Mouse (Mus musculus) liver, embryonic 15.5 days (tissue): ENCODE measurements around the gene Spon2. TPM values are rescaled to one million over a fixed set of nuclear protein-coding genes. Genes with fewer than 3 reads are reported as not detected.

ENCODE experiments used
- ATAC-seq: fragments of 200-750 bp; cut with Nextera tagmentation; 2 replicates; pipeline ENCODE4 v1.8.0; 2017; ENCODE audit warnings: moderate number of reproducible peaks, mild to moderate bottlenecking, moderate library complexity; ENCODE audit not compliant: insufficient read depth
- H3K27ac ChIP-seq: fragments of 300-500 bp; sonication (generic); replicated peaks from 2 replicates; pipeline ENCODE4 v1.5.1; 2015; ENCODE audit warnings: mild to moderate bottlenecking, inconsistent platforms
- H3K27me3 ChIP-seq: fragments of 300-500 bp; sonication (generic); 2 replicates; pipeline ENCODE4 v1.6.1; 2015; ENCODE audit warnings: mild to moderate bottlenecking, inconsistent platforms
- H3K36me3 ChIP-seq: fragments of 300-500 bp; sonication (generic); replicated peaks from 2 replicates; pipeline ENCODE4 v1.6.1; 2015; ENCODE audit warnings: moderate library complexity, mild to moderate bottlenecking, inconsistent platforms
- H3K4me1 ChIP-seq: fragments of 300-500 bp; sonication (generic); replicated peaks from 2 replicates; pipeline ENCODE4 v1.6.1; 2015; ENCODE audit warnings: inconsistent platforms
- H3K4me2 ChIP-seq: fragments of 300-500 bp; sonication (generic); 2 replicates; pipeline ENCODE4 v1.6.1; 2015; ENCODE audit warnings: moderate library complexity, mild to moderate bottlenecking, inconsistent platforms
- H3K4me3 ChIP-seq: fragments of 300-500 bp; sonication (generic); replicated peaks from 2 replicates; pipeline ENCODE4 v1.5.1; 2015; ENCODE audit warnings: mild to moderate bottlenecking, inconsistent platforms
- H3K9ac ChIP-seq: fragments of 300-500 bp; sonication (generic); 2 replicates; pipeline ENCODE4 v1.6.1; 2015; ENCODE audit warnings: moderate library complexity, mild to moderate bottlenecking, inconsistent platforms
- H3K9me3 ChIP-seq: fragments of 300-500 bp; sonication (generic); replicated peaks from 2 replicates; pipeline ENCODE4 v1.6.1; 2016; ENCODE audit warnings: inconsistent platforms
- WGBS: fragments of 180-500 bp; shearing (Covaris S2); methylation state at CpG from one replicate; pipeline ENCODE4 v1.1.7; 2015; ENCODE audit warnings: mixed read lengths; ENCODE audit not compliant: insufficient replicate concordance; 5-methylcytosine and 5-hydroxymethylcytosine counted together
- polyA plus RNA-seq: library from polyadenylated mRNA; unstranded; fragments of >200 nt; fragmentation: Nextera tagmentation; extraction: Ambion mirVana; gene quantifications from 2 replicates; pipeline ENCODE4 v1.2.1, GENCODE M21; 2015

Spon2 gene
- polyA plus RNA-seq, result 19.5 and 22.9 TPM in 2 replicates

GRCm38 (mm10) chr5:33218081-33218480, at the start of gene Spon2:
Gene Spon2, minus strand, starts transcription at chr5:33218455.
- Histone ChIP-seq H3K4me1 (peaks cover 59% of the 10 kb centered on the region), H3K9ac (peak within 1 kb of the TSS; percentile 33; the same call in 1 of the 2 replicates), H3K27ac (peak within 1 kb of the TSS; percentile 81), H3K36me3 (0 out of 2 replicates have a peak, but pooled peaks cover 3% of the 10 kb centered on the region), H3K9me3 (no peaks in the 10 kb centered on the region), H3K4me3 (peak within 1 kb of the TSS; percentile 35), H3K4me2 (peak within 1 kb of the TSS; percentile 66), H3K27me3 (no peaks in the 10 kb centered on the region)
- WGBS, result 5% methylated on average over 5 of the region's 5 CpGs
- ATAC-seq, result peak; percentile 88

- peaks cover 100% of the 10 kb centered on the region for H3K36me3 ChIP-seq
- no peaks in the 10 kb centered on the region for H3K27me3 ChIP-seq
- no peak for ATAC-seq
- H3K4me3 ChIP-seq, result no peak overlapping the region
- WGBS, result 82% methylated on average over 5 of the region's 5 CpGs
- no peak overlapping the region for H3K4me2 ChIP-seq
- H3K9me3 ChIP-seq, result no peaks in the 10 kb centered on the region
- no peaks in the 10 kb centered on the region; the same call in 1 of the 2 replicates for H3K4me1 ChIP-seq
- no peak overlapping the region for H3K27ac ChIP-seq
- H3K9ac ChIP-seq, result no peak overlapping the region
Observed at GRCm38 (mm10) chr5:33254416-33254815, 36.2 kb upstream of the Spon2 start.

GRCm38 (mm10) chr5:33248186-33248585, 29.9 kb upstream of the Spon2 start:
- 87% methylated on average over 12 of the region's 12 CpGs for WGBS
- peaks cover 78% of the 10 kb centered on the region for H3K36me3 ChIP-seq

GRCm38 (mm10) chr5:33247387-33247786, 29.1 kb upstream of the Spon2 start:
- H3K27ac ChIP-seq, result no peak overlapping the region
- WGBS, result 90% methylated on average over 2 of the region's 2 CpGs
- no peaks in the 10 kb centered on the region for H3K27me3 ChIP-seq
- H3K4me2 ChIP-seq, result no peak overlapping the region
- no peak for ATAC-seq
- H3K4me3 ChIP-seq, result no peak overlapping the region
- no peak overlapping the region for H3K9ac ChIP-seq
- H3K36me3 ChIP-seq, result peaks cover 70% of the 10 kb centered on the region
- H3K9me3 ChIP-seq, result no peaks in the 10 kb centered on the region
- no peaks in the 10 kb centered on the region for H3K4me1 ChIP-seq

More at GRCm38 (mm10) chr5:33248186-33248585, 29.9 kb upstream of the Spon2 start:
- Histone ChIP-seq H3K4me3 (no peak overlapping the region), H3K27me3 (no peaks in the 10 kb centered on the region), H3K27ac (no peak overlapping the region), H3K4me1 (no peaks in the 10 kb centered on the region; the same call in 1 of the 2 replicates), H3K4me2 (no peak overlapping the region), H3K9ac (no peak overlapping the region), H3K9me3 (no peaks in the 10 kb centered on the region)
- ATAC-seq, result no peak

GRCm38 (mm10) chr5:33245701-33246100, 27.4 kb upstream of the Spon2 start:
- no peak overlapping the region for H3K9ac ChIP-seq
- H3K4me2 ChIP-seq, result no peak overlapping the region
- H3K27me3 ChIP-seq, result no peaks in the 10 kb centered on the region
- WGBS, result 77% methylated on average over 3 of the region's 3 CpGs
- no peak overlapping the region for H3K4me3 ChIP-seq
- no peaks in the 10 kb centered on the region for H3K4me1 ChIP-seq
- H3K36me3 ChIP-seq, result peaks cover 53% of the 10 kb centered on the region
- no peak overlapping the region for H3K27ac ChIP-seq
- H3K9me3 ChIP-seq, result no peaks in the 10 kb centered on the region
- no peak for ATAC-seq

GRCm38 (mm10) chr5:33244377-33244920, 26.2 kb upstream of the Spon2 start:
- no peak overlapping the region for H3K4me3 ChIP-seq
- H3K4me2 ChIP-seq, result no peak overlapping the region
- no peaks in the 10 kb centered on the region for H3K9me3 ChIP-seq
- H3K9ac ChIP-seq, result no peak overlapping the region
- peaks cover 41% of the 10 kb centered on the region for H3K36me3 ChIP-seq
- no peaks in the 10 kb centered on the region for H3K4me1 ChIP-seq
- H3K27me3 ChIP-seq, result no peaks in the 10 kb centered on the region
- no peak overlapping the region for H3K27ac ChIP-seq
- 67% methylated on average over 5 of the region's 5 CpGs for WGBS
- ATAC-seq, result no peak

GRCm38 (mm10) chr5:33239934-33240333, 21.7 kb upstream of the Spon2 start:
- ATAC-seq, result no peak
- Histone ChIP-seq H3K4me2 (no peak overlapping the region), H3K27me3 (no peaks in the 10 kb centered on the region), H3K27ac (no peak overlapping the region), H3K9me3 (no peaks in the 10 kb centered on the region), H3K4me3 (no peak overlapping the region), H3K4me1 (peaks cover 18% of the 10 kb centered on the region), H3K36me3 (no peaks in the 10 kb centered on the region), H3K9ac (no peak overlapping the region)
- WGBS, result 48% methylated on average over 3 of the region's 3 CpGs

DNA sequence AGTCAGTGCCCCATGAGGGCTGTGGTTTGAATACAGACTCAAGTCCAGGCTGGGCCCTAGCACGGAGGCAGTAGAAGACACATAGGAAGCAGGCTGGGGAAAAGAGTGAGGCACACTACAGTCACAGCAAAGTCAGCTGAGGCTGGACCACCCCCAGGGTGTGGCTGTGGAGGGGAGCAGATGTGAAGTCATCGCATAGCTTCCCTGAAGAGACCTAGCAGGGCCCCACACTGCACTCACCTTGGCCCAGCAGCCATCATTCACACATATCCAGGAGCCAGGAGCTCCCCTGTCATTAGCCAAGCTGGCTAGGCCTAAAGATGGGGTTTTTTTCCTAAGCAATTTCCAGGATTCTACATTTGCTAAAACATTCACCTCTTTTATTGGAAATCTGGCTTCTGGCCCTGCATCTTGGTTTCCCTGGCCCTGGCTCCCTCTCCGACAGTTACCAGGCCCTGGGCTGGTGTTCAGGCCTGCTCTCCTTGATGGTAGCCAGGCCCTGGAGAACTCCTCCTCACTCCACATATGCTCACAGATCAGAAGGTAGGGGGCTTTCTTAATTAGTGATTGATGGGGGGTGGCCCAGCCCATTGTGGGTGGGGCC, 21.0 kb upstream of the Spon2 start:
- no peak for ATAC-seq
- Histone ChIP-seq H3K9ac (no peak overlapping the region), H3K27ac (no peak overlapping the region), H3K9me3 (no peaks in the 10 kb centered on the region), H3K36me3 (no peaks in the 10 kb centered on the region), H3K4me3 (no peak overlapping the region), H3K27me3 (no peaks in the 10 kb centered on the region), H3K4me1 (peaks cover 18% of the 10 kb centered on the region), H3K4me2 (no peak overlapping the region)
- WGBS, result 60% methylated on average over 3 of the region's 3 CpGs

GRCm38 (mm10) chr5:33238256-33238645, 20.0 kb upstream of the Spon2 start:
- no peaks in the 10 kb centered on the region for H3K36me3 ChIP-seq
- H3K9me3 ChIP-seq, result no peaks in the 10 kb centered on the region
- no peak overlapping the region for H3K4me2 ChIP-seq
- no peak overlapping the region for H3K9ac ChIP-seq
- H3K4me3 ChIP-seq, result no peak overlapping the region
- H3K27me3 ChIP-seq, result no peaks in the 10 kb centered on the region
- no peak for ATAC-seq
- peaks cover 18% of the 10 kb centered on the region for H3K4me1 ChIP-seq
- H3K27ac ChIP-seq, result no peak overlapping the region
- WGBS, result 42% methylated on average over 3 of the region's 3 CpGs

DNA sequence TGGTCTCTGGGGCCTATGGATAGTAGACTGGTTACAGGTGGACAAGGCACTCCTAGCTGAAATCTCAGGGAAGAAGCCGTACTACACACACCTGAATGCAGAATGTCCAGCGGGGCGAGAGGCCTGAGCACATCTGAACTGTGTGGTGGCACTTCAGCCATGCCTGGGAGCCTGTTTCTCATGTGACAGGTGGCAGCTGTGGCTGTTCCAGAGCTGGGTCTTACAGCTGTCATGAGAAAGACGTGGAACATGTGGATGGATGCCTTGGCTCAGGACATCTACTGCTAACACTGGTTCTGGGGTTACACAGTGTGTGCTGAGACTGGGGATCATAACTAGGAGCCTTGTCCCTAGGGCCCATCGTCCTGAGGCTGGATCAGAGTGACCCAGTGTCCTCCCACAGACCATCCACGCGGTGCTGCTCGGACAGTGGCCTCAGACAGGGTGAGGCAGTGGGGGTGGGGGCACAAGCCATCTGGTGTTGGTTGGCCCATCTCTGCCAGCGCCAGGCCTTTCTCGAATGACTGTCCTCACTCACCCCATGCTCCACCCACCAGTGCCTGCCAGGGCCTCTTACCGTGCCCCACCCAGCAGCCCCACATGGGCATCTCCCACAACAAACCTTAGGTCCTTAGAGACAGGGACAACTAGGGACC, 19.5 kb upstream of the Spon2 start:
- H3K9ac ChIP-seq, result no peak overlapping the region
- no peaks in the 10 kb centered on the region; the same call in 1 of the 2 replicates for H3K27me3 ChIP-seq
- no peaks in the 10 kb centered on the region for H3K9me3 ChIP-seq
- no peaks in the 10 kb centered on the region for H3K36me3 ChIP-seq
- H3K4me2 ChIP-seq, result no peak overlapping the region
- no peak for ATAC-seq
- peaks cover 18% of the 10 kb centered on the region for H3K4me1 ChIP-seq
- 77% methylated on average over 11 of the region's 11 CpGs for WGBS
- H3K4me3 ChIP-seq, result no peak overlapping the region
- H3K27ac ChIP-seq, result no peak overlapping the region

GRCm38 (mm10) chr5:33234391-33235031, 16.3 kb upstream of the Spon2 start:
- no peak overlapping the region for H3K27ac ChIP-seq
- 48% methylated on average over 13 of the region's 13 CpGs for WGBS
- H3K36me3 ChIP-seq, result no peaks in the 10 kb centered on the region
- H3K4me3 ChIP-seq, result no peak overlapping the region
- H3K27me3 ChIP-seq, result peaks cover under 1% of the 10 kb centered on the region
- no peak overlapping the region for H3K9ac ChIP-seq
- no peak for ATAC-seq
- H3K4me2 ChIP-seq, result no peak overlapping the region
- no peaks in the 10 kb centered on the region for H3K9me3 ChIP-seq
- peaks cover 18% of the 10 kb centered on the region for H3K4me1 ChIP-seq
